Mouse (Mus musculus) activated CD4-positive, CD25-positive, alpha-beta regulatory T cell, adult 4 months (primary cell): ENCODE results near the gene Rhox10. TPM values are rescaled to one million over a fixed set of nuclear protein-coding genes. Genes with fewer than 3 reads are reported as not detected.
"Not testable (repeated sequence)": the region's sequence is repeated elsewhere in the genome, so short reads cannot be mapped to it uniquely, and the experiment has no call there.

Experiments
- ATAC-seq: one replicate; pipeline ENCODE4 v1.8.0; 2017
- polyA plus RNA-seq, 2 experiments: library from polyadenylated mRNA; unstranded; fragments of 100-300 nt; shearing (Covaris generic); gene quantifications; one replicate each; pipeline ENCODE4 v1.2.1; 2017

The Rhox10 gene
- polyA plus RNA-seq: not detected

GRCm38 (mm10) chrX:38066175-38066574 lies at the start of gene Rhox10:
Gene Rhox10, plus strand, starts transcription at chrX:38066475.
- no peak for ATAC-seq

DNA sequence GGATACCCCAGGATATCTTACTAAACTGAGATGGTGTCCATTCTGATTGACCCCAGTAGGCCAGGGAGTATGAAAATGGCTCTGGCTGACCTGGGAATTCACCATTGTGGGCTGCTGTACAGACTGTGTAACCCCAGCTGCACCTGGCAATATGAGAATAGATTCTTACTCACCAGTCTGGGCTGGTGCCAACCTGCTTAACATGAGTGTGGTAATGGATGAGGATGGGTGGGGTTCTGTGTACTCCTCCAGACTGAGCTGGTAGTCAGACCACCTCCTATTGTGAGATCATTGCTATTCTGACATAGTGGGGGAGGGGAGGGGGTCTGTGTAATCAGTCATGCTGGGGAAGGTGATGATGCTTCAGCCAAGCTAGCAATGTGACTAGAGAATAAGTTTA lies 47.7 kb upstream of the Rhox10 start, which contains the start of gene Btg1-ps1:
Gene Btg1-ps1, minus strand, starts transcription at position 219 of the 400 bp plus-strand sequence.
- not testable (repeated sequence) for ATAC-seq

DNA sequence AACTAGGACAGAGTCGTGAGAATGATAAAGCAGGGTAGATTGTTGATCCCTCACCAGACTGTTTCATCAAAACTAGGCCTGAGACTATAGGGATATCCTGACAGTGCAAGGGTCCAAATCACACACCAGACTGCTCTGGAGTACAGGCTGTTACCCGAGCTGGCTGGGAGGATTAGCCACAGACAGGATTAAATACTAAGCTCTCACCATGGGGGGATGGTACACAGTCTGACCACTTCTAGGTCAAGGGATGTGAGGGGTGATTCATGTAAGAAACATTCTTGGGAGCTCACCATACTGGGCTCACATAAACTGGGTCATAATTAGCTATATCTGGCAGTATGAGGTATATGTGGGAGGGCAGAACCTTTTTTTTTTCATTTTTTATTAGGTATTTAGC lies 32.4 kb upstream of the Rhox10 start:
- no peak for ATAC-seq

DNA sequence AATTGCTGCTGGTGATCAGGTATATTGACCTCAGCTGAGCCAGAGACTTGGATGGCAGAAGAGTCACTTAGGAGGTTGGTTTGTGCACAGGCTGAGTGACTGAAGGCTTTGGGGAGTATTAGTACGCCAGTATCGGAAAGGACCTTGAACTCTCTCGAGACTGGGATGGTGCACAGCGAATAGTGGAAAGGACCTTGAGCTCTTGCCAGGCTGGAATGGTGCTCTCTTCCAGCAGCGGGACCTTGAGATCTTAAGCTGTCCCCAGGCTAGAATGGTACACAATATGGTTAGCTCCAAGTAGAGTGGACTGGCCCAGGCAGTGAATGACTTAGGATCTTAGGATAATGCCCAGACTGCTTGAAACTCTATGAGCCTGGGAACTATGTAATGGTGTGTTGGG lies 26.6 kb upstream of the Rhox10 start:
- no peak for ATAC-seq

- ATAC-seq: not testable (repeated sequence)
These were observed 23.3 kb upstream of the Rhox10 start, which contains the start of gene Btg1-ps2 for GRCm38 (mm10) chrX:38043014-38043413. Gene Btg1-ps2, minus strand, starts transcription at chrX:38043114.

DNA sequence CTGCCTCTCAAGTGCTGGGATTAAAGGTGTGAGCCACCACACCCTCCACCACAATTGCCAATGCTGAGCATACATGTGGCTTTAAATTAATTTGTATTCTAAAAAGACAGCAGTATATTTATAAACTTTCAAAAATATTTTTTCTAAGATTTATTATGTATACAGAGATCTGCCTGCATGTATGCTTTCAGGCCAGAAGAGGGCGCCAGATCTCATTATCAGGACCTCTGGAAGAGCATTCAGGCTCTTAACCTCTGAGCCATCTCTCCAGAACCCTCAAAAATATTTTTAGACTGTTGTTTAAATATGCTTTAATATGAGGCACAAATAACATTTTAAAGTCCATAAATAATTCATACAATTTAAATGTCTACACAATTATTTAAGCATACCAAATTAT lies 4.7 kb upstream of the Rhox10 start:
- no peak for ATAC-seq

DNA sequence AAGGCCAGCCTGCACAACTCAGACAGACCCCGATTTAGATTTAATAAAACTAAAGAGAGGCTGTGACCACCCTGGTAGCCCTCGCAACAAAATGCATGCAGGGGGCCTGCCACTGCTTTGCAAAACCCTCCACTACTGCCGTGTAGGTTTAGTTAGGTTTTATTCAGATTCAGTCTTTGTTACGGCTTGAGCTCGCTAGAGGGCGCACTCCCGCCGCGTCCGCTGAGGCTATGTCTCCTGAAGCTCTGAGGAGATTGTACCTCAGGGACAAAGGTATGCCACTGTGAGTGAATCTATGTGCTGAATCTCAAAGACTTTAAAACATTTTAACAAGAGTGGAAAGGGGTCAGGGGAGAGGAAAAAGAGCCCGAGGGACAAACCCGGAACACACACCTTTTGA lies 18.0 kb downstream of the Rhox10 start:
- ATAC-seq: no peak

DNA sequence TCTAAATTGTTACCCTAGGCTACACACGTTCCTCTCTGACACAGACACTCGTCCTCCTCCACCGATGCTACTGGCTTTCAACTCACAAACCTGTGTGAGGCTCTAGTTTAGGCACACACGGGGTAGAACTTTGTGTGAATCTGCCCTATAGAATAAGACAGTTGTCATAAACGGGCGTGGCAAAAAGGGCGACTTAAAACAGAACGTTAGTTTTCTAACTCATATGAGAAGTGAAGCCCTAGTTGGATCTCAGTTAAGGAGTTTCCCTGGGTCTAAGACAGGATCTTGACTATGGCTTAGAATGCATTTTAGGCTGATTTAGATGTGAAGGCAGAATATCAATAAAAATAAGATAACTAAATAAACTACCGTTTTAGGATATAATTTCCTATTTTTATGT lies 18.8 kb downstream of the Rhox10 start, which contains the start of gene Rhox11:
Gene Rhox11, minus strand, starts transcription at position 101 of the 400 bp plus-strand sequence.
- no peak for ATAC-seq

- ATAC-seq: no peak
These were observed 44.5 kb downstream of the Rhox10 start, which contains the start of gene Rhox12 for GRCm38 (mm10) chrX:38110807-38111206. Gene Rhox12, minus strand, starts transcription at chrX:38110907.

DNA sequence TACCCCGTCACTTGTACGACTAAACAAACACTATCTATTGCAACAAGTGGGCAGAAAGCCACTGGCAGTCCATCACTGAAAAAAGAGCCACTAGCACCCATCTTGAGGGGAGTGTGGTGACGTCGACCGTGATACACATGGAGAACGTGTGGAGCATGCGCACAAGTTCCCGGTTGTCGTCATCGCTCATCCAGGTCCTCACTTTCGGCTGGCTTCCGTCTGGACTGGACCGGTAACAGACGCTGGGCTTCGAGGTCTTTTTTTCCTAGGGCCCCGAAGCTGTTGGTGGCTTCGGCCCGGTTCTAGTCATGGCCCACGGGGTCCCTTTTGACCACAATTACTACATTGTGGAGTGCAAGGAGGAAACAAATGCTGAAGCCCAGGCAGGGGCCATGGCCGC lies 54.7 kb downstream of the Rhox10 start, which contains the start of gene Rhox13:
Gene Rhox13, plus strand, starts transcription at position 238 of the 400 bp plus-strand sequence.
- no peak for ATAC-seq

Other genes with a start within 250 kb of the Rhox10 start
- gene Rhox6, start 239.6 kb upstream of the Rhox10 start, polyA plus RNA-seq: not detected
- not detected for gene Rhox7a, start 234.8 kb upstream of the Rhox10 start, polyA plus RNA-seq
- under 1 TPM in 1 of 2 experiments, not detected in 1; 0.46 TPM for gene Rhox8, start 187.5 kb upstream of the Rhox10 start, polyA plus RNA-seq
- not detected for gene Rhox7b, start 169.2 kb upstream of the Rhox10 start, polyA plus RNA-seq
- gene Rhox9, start 164.7 kb upstream of the Rhox10 start, polyA plus RNA-seq: not detected
- gene Btg1-ps1, start 47.7 kb upstream of the Rhox10 start, polyA plus RNA-seq: under 1 TPM in 1 of 2 experiments, not detected in 1; 0.36 TPM
- gene Btg1-ps2, start 23.4 kb upstream of the Rhox10 start, polyA plus RNA-seq: not detected
- gene Rhox11, start 18.7 kb downstream of the Rhox10 start, polyA plus RNA-seq: not detected
- gene Rhox12, start 44.4 kb downstream of the Rhox10 start, polyA plus RNA-seq: not detected
- gene Rhox13, start 54.7 kb downstream of the Rhox10 start, polyA plus RNA-seq: not detected
- 1 to 10 TPM; 1.1 to 1.7 TPM for gene Zbtb33, start 123.3 kb downstream of the Rhox10 start, polyA plus RNA-seq
- gene Tmem255a, start 186.0 kb downstream of the Rhox10 start, polyA plus RNA-seq: 1 to 10 TPM; 3.7 to 5.0 TPM
- not detected for gene Atp1b4, start 249.7 kb downstream of the Rhox10 start, polyA plus RNA-seq